In genomic region chr5:26783955-26784354, GRCm38 (mm10) we compare ENCODE assay signal across 14 mouse cellular contexts. TPM values are rescaled to one million over a fixed set of nuclear protein-coding genes. Genes with fewer than 3 reads are reported as not detected.
"Had no signal": no experiment of that assay in that cellular context is flagged by ENCODE, and none has a peak within 500 bp of the region (broad histone marks: within the 10 kb centered on the region; RNA-seq: fewer than 3 reads in every experiment).

No protein-coding gene starts in this region.

- DNase-seq: lung, adult 18-20 months; lung, embryonic 14.5 days; lung, postnatal 10 days; lung, postnatal 4 days; midbrain, embryonic 14.5 days; retina, postnatal 1 day; right cerebral cortex, postnatal 25 days; right cerebral cortex, postnatal 4 days; spleen, adult 18-20 months; thymus, adult 2 months; thymus, postnatal 25 days; thymus, postnatal 4 days had no signal

- ATAC-seq: midbrain, embryonic 16.5 days had no signal

RNA-seq across cellular contexts. Expression of gene Dpp6, which starts 33.0 kb away (rescaled TPM):
- total RNA-seq: megakaryocyte-erythroid progenitor cell, adult 5-6 weeks had no signal
